Mouse (Mus musculus): ENCODE results near the gene Col11a1. TPM values are rescaled to one million over a fixed set of nuclear protein-coding genes. Genes with fewer than 3 reads are reported as not detected.

Col11a1 gene
- 7.7 and 7.9 TPM in 2 replicates for polyA plus RNA-seq (2016; fragmentation: Nextera tagmentation; extraction: Ambion mirVana)

GRCm38 (mm10) chr3:114029971-114030635, at the start of gene Col11a1:
TSS of gene Col11a1 (plus strand) at chr3:114030540.
- no peaks in the 10 kb centered on the region for H3K9me3 ChIP-seq (replicated peaks)
- no peaks in the 10 kb centered on the region for H3K4me1 ChIP-seq (replicated peaks)
- WGBS: 0% methylated on average over 19 of the region's 19 CpGs
- H3K9ac ChIP-seq: peak within 1 kb of the TSS; percentile 65
- peak within 1 kb of the TSS; percentile 73 for H3K4me3 ChIP-seq
- ATAC-seq (ENCODE audit: insufficient number of reproducible peaks, low FRiP score): peak; percentile 93
- peak within 1 kb of the TSS; percentile 99 for H3K4me2 ChIP-seq
- H3K27me3 ChIP-seq (replicated peaks): no peaks in the 10 kb centered on the region
- no peaks in the 10 kb centered on the region for H3K36me3 ChIP-seq
- no peak within 1 kb of the TSS for H3K27ac ChIP-seq (ENCODE audit: poor library complexity, severe bottlenecking)

GRCm38 (mm10) chr3:113990936-113991335, 39.4 kb upstream of the Col11a1 start:
- Histone ChIP-seq H3K9ac (no peak overlapping the region), H3K4me3 (no peak overlapping the region), H3K9me3 (replicated peaks) (no peaks in the 10 kb centered on the region), H3K4me1 (replicated peaks) (no peaks in the 10 kb centered on the region), H3K4me2 (no peak overlapping the region), H3K27me3 (replicated peaks) (no peaks in the 10 kb centered on the region), H3K36me3 (no peaks in the 10 kb centered on the region), H3K27ac (ENCODE audit: poor library complexity, severe bottlenecking) (no peak overlapping the region)
- WGBS: 87% methylated on average over 6 of the region's 6 CpGs
- ATAC-seq (ENCODE audit: insufficient number of reproducible peaks, low FRiP score): no peak

GRCm38 (mm10) chr3:114030886-114031285, 546 bp downstream of the Col11a1 start:
- H3K36me3 ChIP-seq: no peaks in the 10 kb centered on the region
- H3K4me1 ChIP-seq (replicated peaks): no peaks in the 10 kb centered on the region
- no peak overlapping the region for H3K27ac ChIP-seq (ENCODE audit: poor library complexity, severe bottlenecking)
- peak overlapping the region; percentile 73 for H3K4me3 ChIP-seq
- no peaks in the 10 kb centered on the region for H3K9me3 ChIP-seq (replicated peaks)
- no peaks in the 10 kb centered on the region for H3K27me3 ChIP-seq (replicated peaks)
- under 1% methylated on average over 9 of the region's 9 CpGs for WGBS
- H3K4me2 ChIP-seq: peak overlapping the region; percentile 99
- peak overlapping the region; percentile 64 for H3K9ac ChIP-seq
- ATAC-seq (ENCODE audit: insufficient number of reproducible peaks, low FRiP score): no peak

- H3K27me3 ChIP-seq (replicated peaks): no peaks in the 10 kb centered on the region
- peak overlapping the region; percentile 73 for H3K4me3 ChIP-seq
- peak; percentile 60 for ATAC-seq (ENCODE audit: insufficient number of reproducible peaks, low FRiP score)
- peak overlapping the region; percentile 57 for H3K9ac ChIP-seq
- WGBS: 2% methylated on average over 21 of the region's 21 CpGs
- no peak overlapping the region for H3K27ac ChIP-seq (ENCODE audit: poor library complexity, severe bottlenecking)
- no peaks in the 10 kb centered on the region for H3K4me1 ChIP-seq (replicated peaks)
- H3K9me3 ChIP-seq (replicated peaks): no peaks in the 10 kb centered on the region
- no peaks in the 10 kb centered on the region for H3K36me3 ChIP-seq
- H3K4me2 ChIP-seq: peak overlapping the region; percentile 99
Observed at GRCm38 (mm10) chr3:114031351-114032213, 1.2 kb downstream of the Col11a1 start.

GRCm38 (mm10) chr3:114032333-114032732, 2.0 kb downstream of the Col11a1 start:
- 8% methylated on average over 4 of the region's 4 CpGs for WGBS
- H3K4me2 ChIP-seq: peak overlapping the region; percentile 99
- H3K4me1 ChIP-seq (replicated peaks): no peaks in the 10 kb centered on the region

GRCm38 (mm10) chr3:114052406-114052805, 22.1 kb downstream of the Col11a1 start:
- H3K4me3 ChIP-seq: no peak overlapping the region
- H3K27ac ChIP-seq (ENCODE audit: poor library complexity, severe bottlenecking): no peak overlapping the region
- H3K4me2 ChIP-seq: no peak overlapping the region
- H3K27me3 ChIP-seq (replicated peaks): no peaks in the 10 kb centered on the region
- no peaks in the 10 kb centered on the region for H3K9me3 ChIP-seq (replicated peaks)
- no peaks in the 10 kb centered on the region for H3K36me3 ChIP-seq
- no peak overlapping the region for H3K9ac ChIP-seq
- ATAC-seq (ENCODE audit: insufficient number of reproducible peaks, low FRiP score): no peak
- H3K4me1 ChIP-seq (replicated peaks): 0 out of 2 replicates have a peak, but pooled peaks cover 3% of the 10 kb centered on the region

More at GRCm38 (mm10) chr3:114032333-114032732, 2.0 kb downstream of the Col11a1 start:
- H3K4me3 ChIP-seq: peak overlapping the region; percentile 73
- no peaks in the 10 kb centered on the region for H3K9me3 ChIP-seq (replicated peaks)
- no peak overlapping the region for H3K27ac ChIP-seq (ENCODE audit: poor library complexity, severe bottlenecking)
- ATAC-seq (ENCODE audit: insufficient number of reproducible peaks, low FRiP score): no peak
- H3K9ac ChIP-seq: no peak overlapping the region
- H3K36me3 ChIP-seq: no peaks in the 10 kb centered on the region
- H3K27me3 ChIP-seq (replicated peaks): no peaks in the 10 kb centered on the region

GRCm38 (mm10) chr3:114053501-114053900, 23.2 kb downstream of the Col11a1 start:
- no peaks in the 10 kb centered on the region for H3K27me3 ChIP-seq (replicated peaks)
- no peak for ATAC-seq (ENCODE audit: insufficient number of reproducible peaks, low FRiP score)
- 67% methylated on average over 3 of the region's 3 CpGs for WGBS
- 0 out of 2 replicates have a peak, but pooled peaks cover 3% of the 10 kb centered on the region for H3K4me1 ChIP-seq (replicated peaks)
- no peak overlapping the region for H3K4me2 ChIP-seq
- no peaks in the 10 kb centered on the region for H3K9me3 ChIP-seq (replicated peaks)
- no peaks in the 10 kb centered on the region for H3K36me3 ChIP-seq
- no peak overlapping the region for H3K9ac ChIP-seq
- H3K27ac ChIP-seq (ENCODE audit: poor library complexity, severe bottlenecking): no peak overlapping the region
- H3K4me3 ChIP-seq: no peak overlapping the region

- Histone ChIP-seq H3K4me1 (replicated peaks) (peaks cover 5% of the 10 kb centered on the region; the same call in 1 of the 2 replicates), H3K27me3 (replicated peaks) (no peaks in the 10 kb centered on the region), H3K4me3 (no peak overlapping the region), H3K9me3 (replicated peaks) (no peaks in the 10 kb centered on the region), H3K9ac (no peak overlapping the region), H3K36me3 (no peaks in the 10 kb centered on the region), H3K4me2 (no peak overlapping the region), H3K27ac (ENCODE audit: poor library complexity, severe bottlenecking) (no peak overlapping the region)
- no peak for ATAC-seq (ENCODE audit: insufficient number of reproducible peaks, low FRiP score)
- 59% methylated on average over 4 of the region's 4 CpGs for WGBS
Observed at GRCm38 (mm10) chr3:114065123-114065522, 34.8 kb downstream of the Col11a1 start.

GRCm38 (mm10) chr3:114065587-114065986, 35.2 kb downstream of the Col11a1 start:
- Histone ChIP-seq H3K27ac (ENCODE audit: poor library complexity, severe bottlenecking) (no peak overlapping the region), H3K4me1 (replicated peaks) (peaks cover 5% of the 10 kb centered on the region; the same call in 1 of the 2 replicates), H3K4me2 (peak overlapping the region; percentile 44), H3K9me3 (replicated peaks) (no peaks in the 10 kb centered on the region), H3K9ac (no peak overlapping the region), H3K27me3 (replicated peaks) (no peaks in the 10 kb centered on the region), H3K36me3 (no peaks in the 10 kb centered on the region), H3K4me3 (peak overlapping the region; percentile 10; the same call in 1 of the 2 replicates)
- 0 out of 2 replicates have a peak, but pooled peaks have one; percentile 61 for ATAC-seq (ENCODE audit: insufficient number of reproducible peaks, low FRiP score)
- 30% methylated on average over 4 of the region's 4 CpGs for WGBS

GRCm38 (mm10) chr3:114099335-114099734, 69.0 kb downstream of the Col11a1 start:
- Histone ChIP-seq H3K9ac (no peak overlapping the region), H3K27me3 (replicated peaks) (no peaks in the 10 kb centered on the region), H3K27ac (ENCODE audit: poor library complexity, severe bottlenecking) (no peak overlapping the region), H3K36me3 (no peaks in the 10 kb centered on the region), H3K4me2 (no peak overlapping the region), H3K4me3 (no peak overlapping the region), H3K9me3 (replicated peaks) (no peaks in the 10 kb centered on the region), H3K4me1 (replicated peaks) (no peaks in the 10 kb centered on the region)
- ATAC-seq (ENCODE audit: insufficient number of reproducible peaks, low FRiP score): no peak
- WGBS: 74% methylated on average over 7 of the region's 7 CpGs

- ATAC-seq (ENCODE audit: insufficient number of reproducible peaks, low FRiP score): no peak
- H3K36me3 ChIP-seq: no peaks in the 10 kb centered on the region
- no peaks in the 10 kb centered on the region for H3K9me3 ChIP-seq (replicated peaks)
- H3K9ac ChIP-seq: no peak overlapping the region
- H3K4me1 ChIP-seq (replicated peaks): no peaks in the 10 kb centered on the region
- H3K27me3 ChIP-seq (replicated peaks): no peaks in the 10 kb centered on the region
- H3K4me2 ChIP-seq: no peak overlapping the region
- WGBS: 24% methylated on average over 7 of the region's 7 CpGs
- no peak overlapping the region for H3K27ac ChIP-seq (ENCODE audit: poor library complexity, severe bottlenecking)
- H3K4me3 ChIP-seq: no peak overlapping the region
Observed at GRCm38 (mm10) chr3:114107099-114107498, 76.8 kb downstream of the Col11a1 start.
